Mouse (Mus musculus): ENCODE data around the gene Proca1.

GRCm38 (mm10) chr11:78153778-78154177 is 39.4 kb upstream of the Proca1 start:
- TF ChIP-seq POLR2A (IDR thresholded peaks at IDR 0.05; ENCODE audit: low read depth, low read length) (no peak), CTCF (IDR thresholded peaks at IDR 0.05; ENCODE audit: borderline replicate concordance, insufficient read depth, low read length) (no peak)
